Mouse (Mus musculus) embryonic facial prominence, embryonic 11.5 days (tissue): ENCODE measurements around the gene Chst8. TPM values are rescaled to one million over a fixed set of nuclear protein-coding genes. Genes with fewer than 3 reads are reported as not detected.

Experiments used
- polyA plus RNA-seq: library from polyadenylated mRNA; unstranded; fragments of >200 nt; fragmentation: Nextera tagmentation; extraction: Ambion mirVana; gene quantifications from 2 replicates; pipeline ENCODE4 v1.2.1, GENCODE M21; 2014

Chst8 gene
- polyA plus RNA-seq, 1 experiment from 2014 or later: 7.6 TPM

Other genes starting within 250 kb of the Chst8 start
- gene Kctd15, start 156.0 kb downstream of the Chst8 start, polyA plus RNA-seq: 20.7 and 27.6 TPM in 2 replicates
- 68.4 and 69.6 TPM in 2 replicates for gene Pepd, start 99.7 kb upstream of the Chst8 start, polyA plus RNA-seq
- gene Cebpg, start 243.9 kb upstream of the Chst8 start, polyA plus RNA-seq: 36.3 and 37.4 TPM in 2 replicates